9 mouse cellular contexts compared by ENCODE assay signal in genomic region chr1:51856946-51857345, GRCm38 (mm10).
"Had no signal": no experiment of that assay in that cellular context is flagged by ENCODE, and none has a peak within 500 bp of the region (broad histone marks: within the 10 kb centered on the region; RNA-seq: fewer than 3 reads in every experiment).

No protein-coding gene starts in this region.

- H3K9me3 ChIP-seq: limb, embryonic 15.5 days; megakaryocyte, embryonic 14.5 days; midbrain, embryonic 12.5 days had no signal

- H3K9ac ChIP-seq: limb, embryonic 15.5 days; midbrain, embryonic 12.5 days had no signal

- DNase-seq: kidney, adult 18-20 months; kidney, postnatal 10 days; right cerebral cortex, postnatal 25 days; thymus, postnatal 4 days had no signal

- H3K4me2 ChIP-seq: limb, embryonic 15.5 days; midbrain, embryonic 12.5 days had no signal

- H3K4me1 ChIP-seq: limb, embryonic 15.5 days; megakaryocyte, embryonic 14.5 days had no signal

- H3K27me3 ChIP-seq: limb, embryonic 15.5 days; midbrain, embryonic 12.5 days had no signal

- H3K4me3 ChIP-seq: limb, embryonic 15.5 days; megakaryocyte, embryonic 14.5 days; midbrain, embryonic 12.5 days had no signal

- H3K27ac ChIP-seq: limb, embryonic 15.5 days; macrophage; midbrain, embryonic 12.5 days; stomach, postnatal 0 days had no signal
